Mouse (Mus musculus) ES-Bruce4 (cell line): ENCODE data around the gene Kalrn. TPM values are rescaled to one million over a fixed set of nuclear protein-coding genes. Genes with fewer than 3 reads are reported as not detected.
"Not testable (repeated sequence)": the region's sequence is repeated elsewhere in the genome, so short reads cannot be mapped to it uniquely, and the experiment has no call there.

Experiments used
- H3K27ac ChIP-seq: 2 replicates; pipeline ENCODE4 v1.5.1; 2012; ENCODE audit warnings: low read length, inconsistent platforms; ENCODE audit not compliant: insufficient read depth
- H3K27me3 ChIP-seq: 2 replicates; pipeline ENCODE4 v1.6.1; 2012; ENCODE audit warnings: mild to moderate bottlenecking, low read length, inconsistent platforms; ENCODE audit not compliant: control insufficient read depth, poor library complexity, insufficient read depth, severe bottlenecking
- H3K36me3 ChIP-seq: 2 replicates; pipeline ENCODE4 v1.6.1; 2012; ENCODE audit warnings: inconsistent platforms, mild to moderate bottlenecking, low read length, moderate library complexity; ENCODE audit not compliant: control insufficient read depth, poor library complexity, insufficient read depth, severe bottlenecking
- H3K4me1 ChIP-seq: one replicate; pipeline ENCODE4 v1.8.1; 2011; ENCODE audit warnings: low read length; ENCODE audit not compliant: control insufficient read depth, insufficient read depth
- H3K4me3 ChIP-seq: 2 replicates; pipeline ENCODE4 v1.5.1; 2011; ENCODE audit warnings: low read depth, mild to moderate bottlenecking, low read length
- H3K9ac ChIP-seq: 2 replicates; pipeline ENCODE4 v1.6.1; 2012; ENCODE audit warnings: low read depth, mild to moderate bottlenecking, inconsistent platforms; ENCODE audit not compliant: poor library complexity, severe bottlenecking
- H3K9me3 ChIP-seq: replicated peaks from 2 replicates; pipeline ENCODE4 v1.6.1; 2012; ENCODE audit warnings: mild to moderate bottlenecking, low read length, inconsistent platforms; ENCODE audit not compliant: control insufficient read depth, poor library complexity, insufficient read depth, severe bottlenecking
- CTCF ChIP-seq: IDR thresholded peaks from one replicate; pipeline ENCODE4 v1.8.1; 2011; ENCODE audit warnings: low read depth, low read length
- EP300 ChIP-seq: IDR thresholded peaks from 2 replicates; pipeline ENCODE4 v1.6.1; 2011; ENCODE audit warnings: low read depth, low read length; ENCODE audit not compliant: insufficient read depth
- POLR2A ChIP-seq: IDR thresholded peaks from one replicate; pipeline ENCODE4 v1.8.1; 2011; ENCODE audit warnings: low read length; ENCODE audit not compliant: insufficient read depth
- polyA plus RNA-seq: library from polyadenylated mRNA; stranded (reverse); fragments of >200 nt; gene quantifications from 2 replicates; pipeline ENCODE4 v1.2.4, GENCODE M21; 2011; ENCODE audit warnings: low read depth; ENCODE audit not compliant: missing spikeins, insufficient read depth, insufficient read length

The Kalrn gene
- polyA plus RNA-seq, 1 experiment = 8.2 TPM

DNA sequence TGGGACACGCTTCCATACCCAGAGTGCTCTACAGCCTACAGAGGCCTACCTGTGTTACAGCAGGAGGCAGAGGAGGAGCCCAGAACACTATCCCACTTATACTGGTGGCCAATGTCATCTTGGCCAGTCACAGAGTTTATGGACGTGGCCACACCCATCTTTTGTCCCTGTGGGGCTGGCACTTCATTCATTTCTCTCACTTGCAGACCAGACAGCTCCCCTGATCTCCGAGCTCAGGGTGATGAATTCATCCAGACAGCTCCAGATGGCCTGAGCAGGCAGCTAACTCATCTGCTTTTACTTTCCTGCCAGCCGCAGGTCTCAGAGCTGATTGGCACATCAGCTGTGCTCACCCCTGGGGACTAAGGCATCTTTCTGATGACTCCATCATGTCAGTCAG is 267.7 kb downstream of the Kalrn start:
- no peak overlapping the region for H3K9ac ChIP-seq
- no peak overlapping the region for H3K4me3 ChIP-seq
- TF ChIP-seq POLR2A = no peak
- no peak for TF ChIP-seq CTCF
- no peak for TF ChIP-seq EP300
- no peaks in the 10 kb centered on the region for H3K4me1 ChIP-seq
- H3K27me3 ChIP-seq = no peaks in the 10 kb centered on the region
- no peaks in the 10 kb centered on the region for H3K9me3 ChIP-seq
- H3K36me3 ChIP-seq = no peaks in the 10 kb centered on the region
- H3K27ac ChIP-seq = no peak overlapping the region

- H3K9ac ChIP-seq, H3K27ac ChIP-seq, H3K27me3 ChIP-seq, H3K9me3 ChIP-seq, H3K36me3 ChIP-seq, H3K4me1 ChIP-seq, H3K4me3 ChIP-seq: not testable (repeated sequence)
Measured at GRCm38 (mm10) chr16:34303818-34304217, 269.5 kb downstream of the Kalrn start.

DNA sequence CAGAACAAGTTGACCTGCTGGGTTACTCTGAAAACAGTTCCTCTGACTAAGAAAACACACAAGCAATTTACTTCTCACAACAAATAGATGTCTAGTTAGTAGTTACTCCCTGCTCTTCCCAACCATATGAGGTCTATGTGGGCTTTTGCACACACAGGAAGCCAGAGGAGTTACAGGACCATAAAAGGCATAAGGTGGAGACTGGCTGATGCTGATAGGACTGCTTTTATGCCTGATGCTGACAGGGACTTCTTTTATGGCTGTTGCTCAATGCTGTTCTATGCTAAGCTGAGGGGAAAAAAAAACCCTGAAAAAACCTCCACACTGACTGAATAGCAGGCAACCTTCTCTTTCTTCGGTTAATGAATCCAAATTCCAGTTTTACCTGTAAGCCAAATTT is 270.8 kb downstream of the Kalrn start:
- Histone ChIP-seq H3K4me3 (no peak overlapping the region), H3K27ac (no peak overlapping the region), H3K4me1 (no peaks in the 10 kb centered on the region), H3K9me3 (no peaks in the 10 kb centered on the region), H3K36me3 (no peaks in the 10 kb centered on the region), H3K9ac (no peak overlapping the region), H3K27me3 (no peaks in the 10 kb centered on the region)
- no peak for TF ChIP-seq CTCF
- no peak for TF ChIP-seq POLR2A
- TF ChIP-seq EP300 = no peak

GRCm38 (mm10) chr16:34302063-34302462 is 271.3 kb downstream of the Kalrn start:
- H3K4me3 ChIP-seq = no peak overlapping the region
- no peaks in the 10 kb centered on the region for H3K4me1 ChIP-seq
- no peaks in the 10 kb centered on the region for H3K9me3 ChIP-seq
- TF ChIP-seq POLR2A = no peak
- TF ChIP-seq CTCF = peak; percentile 17
- TF ChIP-seq EP300 = no peak
- H3K27ac ChIP-seq = no peak overlapping the region
- H3K9ac ChIP-seq = no peak overlapping the region
- H3K27me3 ChIP-seq = no peaks in the 10 kb centered on the region
- H3K36me3 ChIP-seq = no peaks in the 10 kb centered on the region

DNA sequence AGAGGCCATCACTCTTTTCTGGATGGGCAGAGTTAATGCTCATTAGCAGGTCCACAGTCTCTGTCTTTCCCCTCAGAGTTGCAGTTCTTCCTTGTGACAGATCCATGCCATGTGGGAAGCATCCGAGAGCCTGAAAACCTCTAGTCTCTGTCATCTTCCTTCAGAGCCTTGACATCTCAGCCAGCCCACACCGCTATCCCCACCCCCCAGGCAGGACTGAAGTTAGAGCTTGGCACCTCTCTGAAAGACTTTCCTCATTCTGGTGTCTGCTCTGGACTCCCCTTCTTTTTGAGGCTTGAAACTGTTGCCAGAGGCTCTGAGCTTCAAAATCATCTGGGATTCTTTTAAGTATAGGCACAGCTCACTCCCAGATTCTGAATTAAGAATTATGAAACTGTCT is 274.1 kb downstream of the Kalrn start:
- H3K27me3 ChIP-seq = no peaks in the 10 kb centered on the region

DNA sequence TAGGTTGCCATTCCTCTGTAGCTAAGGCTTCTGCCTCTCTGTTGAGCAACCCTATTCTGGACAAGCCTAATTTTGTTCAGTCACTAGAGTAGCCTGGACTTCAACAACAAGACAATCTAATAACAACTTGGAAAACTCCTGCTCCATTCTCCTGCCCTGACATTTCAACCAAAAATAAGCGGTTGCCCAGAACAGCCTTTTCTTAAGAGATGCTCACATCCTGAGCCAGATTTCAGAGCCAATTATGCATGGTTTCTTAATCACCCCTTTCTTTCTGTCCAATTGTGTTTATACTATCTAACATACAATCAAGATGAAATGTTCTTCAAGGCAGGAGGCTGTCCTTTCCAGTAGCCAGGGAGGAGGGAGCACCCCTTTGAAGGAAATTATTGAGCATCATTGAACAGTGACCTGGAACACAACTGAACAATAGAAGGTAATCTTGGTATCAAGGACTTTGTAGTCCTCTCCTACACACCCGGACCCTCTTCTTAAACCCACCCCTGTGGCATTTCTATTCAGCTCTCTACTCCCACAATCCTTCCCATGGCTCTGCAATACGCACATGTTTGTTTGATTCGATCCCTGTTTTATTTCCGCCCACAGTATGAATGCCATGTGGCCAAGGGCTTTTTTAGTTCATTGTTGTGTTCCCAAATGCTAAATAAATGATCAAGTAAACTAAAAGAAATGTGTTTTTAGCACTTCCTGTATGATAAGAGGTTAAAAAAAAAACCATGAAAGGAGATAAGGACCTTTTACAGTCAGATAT is 275.2 kb downstream of the Kalrn start:
- Histone ChIP-seq H3K9ac (no peak overlapping the region), H3K36me3 (no peaks in the 10 kb centered on the region), H3K27me3 (no peaks in the 10 kb centered on the region), H3K4me1 (no peaks in the 10 kb centered on the region), H3K9me3 (no peaks in the 10 kb centered on the region), H3K27ac (no peak overlapping the region), H3K4me3 (no peak overlapping the region)
- no peak for TF ChIP-seq POLR2A
- no peak for TF ChIP-seq CTCF
- TF ChIP-seq EP300 = no peak

More for the DNA sequence above, 274.1 kb downstream of the Kalrn start:
- TF ChIP-seq POLR2A = no peak
- TF ChIP-seq EP300 = no peak
- no peak for TF ChIP-seq CTCF
- no peak overlapping the region for H3K27ac ChIP-seq
- H3K36me3 ChIP-seq = no peaks in the 10 kb centered on the region
- no peaks in the 10 kb centered on the region for H3K4me1 ChIP-seq
- no peak overlapping the region for H3K9ac ChIP-seq
- H3K4me3 ChIP-seq = no peak overlapping the region
- no peaks in the 10 kb centered on the region for H3K9me3 ChIP-seq
